Mouse (Mus musculus): ENCODE results near the gene Ergic1. TPM values are rescaled to one million over a fixed set of nuclear protein-coding genes. Genes with fewer than 3 reads are reported as not detected.

Ergic1 gene
- polyA plus RNA-seq (2014; fragmentation: Nextera tagmentation; extraction: Ambion mirVana) = 135 and 136 TPM in 2 replicates

DNA sequence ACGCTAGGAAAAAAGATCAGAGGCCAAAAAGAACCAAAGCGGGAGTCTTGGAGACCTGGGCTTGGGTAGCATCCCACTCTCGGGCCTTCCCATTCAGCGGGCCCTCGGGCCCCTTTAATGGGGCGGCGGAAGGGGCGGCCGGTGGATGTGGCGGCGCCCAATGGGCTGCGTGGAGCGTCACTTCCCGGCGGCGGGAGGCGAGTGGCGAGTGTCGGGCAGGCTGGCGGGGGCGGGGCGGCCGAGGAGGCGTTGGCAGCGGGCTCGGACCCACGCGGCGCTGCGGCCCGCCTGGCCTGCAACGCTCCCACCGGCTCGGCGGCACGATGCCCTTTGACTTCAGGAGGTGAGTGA is at the start of gene Ergic1:
Gene Ergic1, plus strand, starts transcription at position 200 of the 351 bp plus-strand sequence.
- Histone ChIP-seq H3K4me2 (ENCODE audit: low read length) (peak within 1 kb of the TSS; percentile 97), H3K9me3 (ENCODE audit: control insufficient read depth, low read length) (no peaks in the 10 kb centered on the region), H3K9ac (ENCODE audit: low read length) (peak within 1 kb of the TSS; percentile 69), H3K27me3 (replicated peaks; ENCODE audit: control insufficient read depth, insufficient read depth, low read length) (no peaks in the 10 kb centered on the region), H3K36me3 (ENCODE audit: control insufficient read depth, insufficient read depth, low read length) (peaks cover 18% of the 10 kb centered on the region), H3K27ac (ENCODE audit: low read depth) (peak within 1 kb of the TSS; percentile 70), H3K4me1 (replicated peaks; ENCODE audit: control insufficient read depth, insufficient read depth, low read length) (peaks cover 23% of the 10 kb centered on the region), H3K4me3 (ENCODE audit: low read depth, low read length) (peak within 1 kb of the TSS; percentile 84)
- DNase-seq (ENCODE audit: low spot score) (peak; percentile 91), ATAC-seq (replicated peaks; ENCODE audit: low FRiP score, low TSS enrichment, low read depth) (peak; percentile 88)
- under 1% methylated on average over 24 of the region's 36 CpGs for WGBS

GRCm38 (mm10) chr17:26511816-26512774 is 49.2 kb upstream of the Ergic1 start:
- ATAC-seq (replicated peaks; ENCODE audit: low FRiP score, low TSS enrichment, low read depth) (no peak), DNase-seq (ENCODE audit: low spot score) (no peak)
- 63% methylated on average over 7 of the region's 7 CpGs for WGBS
- H3K4me1 ChIP-seq (replicated peaks; ENCODE audit: control insufficient read depth, insufficient read depth, low read length) = peaks cover 8% of the 10 kb centered on the region
- no peaks in the 10 kb centered on the region for H3K27me3 ChIP-seq (replicated peaks; ENCODE audit: control insufficient read depth, insufficient read depth, low read length)
- no peak overlapping the region for H3K4me2 ChIP-seq (ENCODE audit: low read length)
- no peaks in the 10 kb centered on the region for H3K36me3 ChIP-seq (ENCODE audit: control insufficient read depth, insufficient read depth, low read length)
- H3K9me3 ChIP-seq (ENCODE audit: control insufficient read depth, low read length) = no peaks in the 10 kb centered on the region
- H3K4me3 ChIP-seq (ENCODE audit: low read depth, low read length) = no peak overlapping the region
- no peak overlapping the region for H3K9ac ChIP-seq (ENCODE audit: low read length)
- 0 out of 2 replicates have a peak overlapping the region, but pooled peaks have one; percentile 39 for H3K27ac ChIP-seq (ENCODE audit: low read depth)

GRCm38 (mm10) chr17:26512961-26513360 is 48.3 kb upstream of the Ergic1 start:
- Histone ChIP-seq H3K27ac (ENCODE audit: low read depth) (no peak overlapping the region), H3K9ac (ENCODE audit: low read length) (no peak overlapping the region), H3K4me3 (ENCODE audit: low read depth, low read length) (no peak overlapping the region), H3K27me3 (replicated peaks; ENCODE audit: control insufficient read depth, insufficient read depth, low read length) (no peaks in the 10 kb centered on the region), H3K36me3 (ENCODE audit: control insufficient read depth, insufficient read depth, low read length) (no peaks in the 10 kb centered on the region), H3K4me2 (ENCODE audit: low read length) (no peak overlapping the region), H3K9me3 (ENCODE audit: control insufficient read depth, low read length) (no peaks in the 10 kb centered on the region), H3K4me1 (replicated peaks; ENCODE audit: control insufficient read depth, insufficient read depth, low read length) (peaks cover 4% of the 10 kb centered on the region; the same call in 1 of the 2 replicates)
- DNase-seq (ENCODE audit: low spot score) (no peak), ATAC-seq (replicated peaks; ENCODE audit: low FRiP score, low TSS enrichment, low read depth) (no peak)
- 71% methylated on average over 7 of the region's 7 CpGs for whole genome bisulfite sequencing

GRCm38 (mm10) chr17:26513459-26514290 is 47.6 kb upstream of the Ergic1 start:
- no peaks in the 10 kb centered on the region for H3K9me3 ChIP-seq (ENCODE audit: control insufficient read depth, low read length)
- H3K9ac ChIP-seq (ENCODE audit: low read length) = no peak overlapping the region
- H3K27me3 ChIP-seq (replicated peaks; ENCODE audit: control insufficient read depth, insufficient read depth, low read length) = no peaks in the 10 kb centered on the region
- no peak for DNase-seq (ENCODE audit: low spot score)
- no peaks in the 10 kb centered on the region for H3K36me3 ChIP-seq (ENCODE audit: control insufficient read depth, insufficient read depth, low read length)
- 87% methylated on average over 6 of the region's 6 CpGs for WGBS
- no peak overlapping the region for H3K4me2 ChIP-seq (ENCODE audit: low read length)
- H3K4me3 ChIP-seq (ENCODE audit: low read depth, low read length) = no peak overlapping the region
- no peak overlapping the region for H3K27ac ChIP-seq (ENCODE audit: low read depth)
- H3K4me1 ChIP-seq (replicated peaks; ENCODE audit: control insufficient read depth, insufficient read depth, low read length) = peaks cover 4% of the 10 kb centered on the region; the same call in 1 of the 2 replicates
- ATAC-seq (replicated peaks; ENCODE audit: low FRiP score, low TSS enrichment, low read depth) = no peak

GRCm38 (mm10) chr17:26514581-26515030 is 46.7 kb upstream of the Ergic1 start:
- Histone ChIP-seq H3K27me3 (replicated peaks; ENCODE audit: control insufficient read depth, insufficient read depth, low read length) (no peaks in the 10 kb centered on the region), H3K9me3 (ENCODE audit: control insufficient read depth, low read length) (no peaks in the 10 kb centered on the region), H3K4me1 (replicated peaks; ENCODE audit: control insufficient read depth, insufficient read depth, low read length) (0 out of 2 replicates have a peak, but pooled peaks cover 4% of the 10 kb centered on the region), H3K4me2 (ENCODE audit: low read length) (no peak overlapping the region), H3K9ac (ENCODE audit: low read length) (no peak overlapping the region), H3K36me3 (ENCODE audit: control insufficient read depth, insufficient read depth, low read length) (no peaks in the 10 kb centered on the region), H3K27ac (ENCODE audit: low read depth) (no peak overlapping the region), H3K4me3 (ENCODE audit: low read depth, low read length) (no peak overlapping the region)
- no peak for ATAC-seq (replicated peaks; ENCODE audit: low FRiP score, low TSS enrichment, low read depth)
- 71% methylated on average over 3 of the region's 3 CpGs for WGBS
- no peak for DNase-seq (ENCODE audit: low spot score)

GRCm38 (mm10) chr17:26515675-26516074 is 45.6 kb upstream of the Ergic1 start:
- 84% methylated on average over 4 of the region's 4 CpGs for WGBS
- no peak overlapping the region for H3K9ac ChIP-seq (ENCODE audit: low read length)

DNA sequence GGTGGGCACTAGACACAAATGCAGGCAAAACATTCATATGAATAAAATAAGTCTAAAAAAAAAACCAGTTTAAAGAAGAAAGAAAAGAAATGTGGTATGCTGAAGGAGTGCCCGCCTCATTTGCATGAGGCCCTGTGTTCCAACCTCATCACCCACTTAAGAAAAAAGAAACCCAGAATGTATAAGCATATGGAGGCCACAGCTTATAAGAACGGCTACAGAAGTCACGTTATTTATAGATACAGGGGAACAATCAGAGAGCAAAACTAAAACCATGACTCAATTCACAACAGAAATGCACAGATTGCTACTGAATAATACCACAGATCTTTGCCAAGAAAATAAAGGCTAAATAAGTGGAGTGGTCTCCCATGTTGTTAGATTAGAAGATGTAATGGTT is 43.0 kb upstream of the Ergic1 start:
- Histone ChIP-seq H3K9me3 (ENCODE audit: control insufficient read depth, low read length) (no peaks in the 10 kb centered on the region), H3K27me3 (replicated peaks; ENCODE audit: control insufficient read depth, insufficient read depth, low read length) (no peaks in the 10 kb centered on the region), H3K27ac (ENCODE audit: low read depth) (no peak overlapping the region), H3K4me3 (ENCODE audit: low read depth, low read length) (no peak overlapping the region), H3K36me3 (ENCODE audit: control insufficient read depth, insufficient read depth, low read length) (no peaks in the 10 kb centered on the region), H3K4me2 (ENCODE audit: low read length) (no peak overlapping the region), H3K4me1 (replicated peaks; ENCODE audit: control insufficient read depth, insufficient read depth, low read length) (no peaks in the 10 kb centered on the region), H3K9ac (ENCODE audit: low read length) (no peak overlapping the region)
- no peak for DNase-seq (ENCODE audit: low spot score)
- ATAC-seq (replicated peaks; ENCODE audit: low FRiP score, low TSS enrichment, low read depth) = no peak
- WGBS = 79% methylated on average over 3 of the region's 3 CpGs

More at GRCm38 (mm10) chr17:26515675-26516074, 45.6 kb upstream of the Ergic1 start:
- H3K4me1 ChIP-seq (replicated peaks; ENCODE audit: control insufficient read depth, insufficient read depth, low read length) = 0 out of 2 replicates have a peak, but pooled peaks cover 4% of the 10 kb centered on the region
- H3K4me2 ChIP-seq (ENCODE audit: low read length) = no peak overlapping the region
- no peak overlapping the region for H3K4me3 ChIP-seq (ENCODE audit: low read depth, low read length)
- no peak overlapping the region for H3K27ac ChIP-seq (ENCODE audit: low read depth)
- no peaks in the 10 kb centered on the region for H3K36me3 ChIP-seq (ENCODE audit: control insufficient read depth, insufficient read depth, low read length)
- H3K9me3 ChIP-seq (ENCODE audit: control insufficient read depth, low read length) = no peaks in the 10 kb centered on the region
- ATAC-seq (replicated peaks; ENCODE audit: low FRiP score, low TSS enrichment, low read depth) (no peak), DNase-seq (ENCODE audit: low spot score) (no peak)
- no peaks in the 10 kb centered on the region for H3K27me3 ChIP-seq (replicated peaks; ENCODE audit: control insufficient read depth, insufficient read depth, low read length)

- Histone ChIP-seq H3K36me3 (ENCODE audit: control insufficient read depth, insufficient read depth, low read length) (no peaks in the 10 kb centered on the region), H3K27me3 (replicated peaks; ENCODE audit: control insufficient read depth, insufficient read depth, low read length) (no peaks in the 10 kb centered on the region), H3K9me3 (ENCODE audit: control insufficient read depth, low read length) (no peaks in the 10 kb centered on the region), H3K4me1 (replicated peaks; ENCODE audit: control insufficient read depth, insufficient read depth, low read length) (no peaks in the 10 kb centered on the region), H3K4me3 (ENCODE audit: low read depth, low read length) (no peak overlapping the region), H3K4me2 (ENCODE audit: low read length) (no peak overlapping the region), H3K9ac (ENCODE audit: low read length) (no peak overlapping the region), H3K27ac (ENCODE audit: low read depth) (no peak overlapping the region)
- DNase-seq (ENCODE audit: low spot score) = no peak
- ATAC-seq (replicated peaks; ENCODE audit: low FRiP score, low TSS enrichment, low read depth) = no peak
- 60% methylated on average over 4 of the region's 4 CpGs for WGBS
Measured at GRCm38 (mm10) chr17:26522711-26523110, 38.6 kb upstream of the Ergic1 start.
